7 mouse cellular contexts compared by ENCODE assay signal in the genomic region with DNA sequence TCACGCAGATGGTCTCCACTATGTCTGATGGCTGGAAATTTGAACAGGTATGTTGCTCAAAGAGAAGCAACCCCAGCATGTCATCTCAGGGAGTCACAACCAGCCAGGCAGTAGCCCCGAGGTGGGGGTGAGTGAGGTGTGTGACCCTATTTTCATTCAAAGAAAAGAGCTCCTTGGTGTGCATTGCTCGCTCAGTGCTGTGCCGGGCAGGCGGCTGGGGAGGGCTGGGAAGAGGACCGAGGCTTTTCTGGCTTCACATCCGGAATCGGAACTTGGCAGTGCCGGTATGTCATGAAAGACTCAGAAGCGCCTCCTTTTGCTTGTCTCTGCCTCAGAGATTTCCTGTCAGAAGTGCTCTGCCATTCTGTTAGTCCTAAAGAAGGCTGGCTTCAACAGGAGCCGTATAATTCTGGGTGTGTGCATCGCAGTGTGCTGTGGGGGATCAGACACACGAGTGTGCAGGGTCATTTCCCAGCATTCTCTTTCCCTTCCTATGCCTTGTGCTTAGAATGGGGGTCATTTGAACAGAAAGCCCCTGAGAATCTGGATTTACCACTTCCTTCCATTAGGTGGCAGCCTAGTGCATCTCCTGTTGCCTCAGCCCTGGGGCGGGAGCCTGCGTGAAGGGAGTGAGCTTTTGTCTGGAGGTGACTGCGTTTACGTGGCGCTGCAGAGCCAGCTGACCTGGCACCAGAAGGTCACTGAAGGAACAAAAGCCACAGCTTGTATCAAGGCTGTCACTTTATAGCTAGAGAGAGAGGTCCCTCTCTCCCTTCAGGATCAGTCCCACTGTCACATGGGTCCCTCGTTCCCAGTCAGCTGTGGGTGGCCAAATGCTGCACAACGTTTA. TPM values are rescaled to one million over a fixed set of nuclear protein-coding genes. Genes with fewer than 3 reads are reported as not detected.
A peak's percentile ranks its signal among the peaks of the same experiment; 100 is the strongest.
DNase-seq lines count a peak whose midpoint lies in the region; ATAC-seq lines count a peak whose summit lies in the region.

No protein-coding gene starts in this region.

- DNase-seq in WW6 (ENCODE audit: low read depth, low spot score): peak; percentile 85
- DNase-seq in cerebellum, adult 9-10 months: peak; percentile 88
- peak; percentile 70 to 88 for DNase-seq in frontal cortex, adult 2 months (ENCODE audit: extremely low spot score in 1 of 2, low spot score in 1 of 2)
- DNase-seq in hindbrain, embryonic 11.5 days (ENCODE audit: low spot score): peak; percentile 90
- peak; percentile 76 for DNase-seq in layer of hippocampus, adult 9-11 months
- peak; percentile 88 for DNase-seq in lung, postnatal 10 days
- peak; percentile 93 for DNase-seq in retina, embryonic 14.5 days (ENCODE audit: low spot score)

- 34% methylated on average over 20 of the region's 20 CpGs for WGBS in hindbrain, embryonic 11.5 days

- peak; percentile 65; the same call in 1 of the 2 replicates for ATAC-seq in hindbrain, embryonic 11.5 days (ENCODE audit: low FRiP score)

- peak overlapping the region; percentile 40; the same call in 1 of the 2 replicates for H3K27ac ChIP-seq in hindbrain, embryonic 11.5 days (ENCODE audit: low read depth, low read length)

- H3K9ac ChIP-seq in hindbrain, embryonic 11.5 days (ENCODE audit: low read depth, low read length): no peak overlapping the region

- H3K4me2 ChIP-seq in hindbrain, embryonic 11.5 days (replicated peaks; ENCODE audit: low read depth, low read length): 0 out of 2 replicates have a peak overlapping the region, but pooled peaks have one; percentile 4

- peaks cover 5% of the 10 kb centered on the region; the same call in 1 of the 2 replicates for H3K4me1 ChIP-seq in hindbrain, embryonic 11.5 days (replicated peaks; ENCODE audit: control insufficient read depth, insufficient read depth, low read length)

- H3K9me3 ChIP-seq in hindbrain, embryonic 11.5 days (ENCODE audit: control insufficient read depth, low read length): no peaks in the 10 kb centered on the region

- peaks cover 12% of the 10 kb centered on the region; the same call in 1 of the 2 replicates for H3K36me3 ChIP-seq in hindbrain, embryonic 11.5 days (ENCODE audit: control insufficient read depth, insufficient read depth, low read length)

- H3K4me3 ChIP-seq in hindbrain, embryonic 11.5 days (ENCODE audit: low read depth, low read length): no peak overlapping the region

- no peaks in the 10 kb centered on the region for H3K27me3 ChIP-seq in hindbrain, embryonic 11.5 days (ENCODE audit: control insufficient read depth, insufficient read depth, low read length)

RNA-seq across cellular contexts. Expression of gene Kctd2, which starts 7.8 kb away (rescaled TPM):
- 71.8 and 78.7 TPM in 2 replicates for polyA plus RNA-seq in frontal cortex, adult 2 months (2012; rRNA removed)
- 21.0 and 27.5 TPM in 2 replicates for polyA plus RNA-seq in hindbrain, embryonic 11.5 days (2014; fragmentation: Nextera tagmentation; extraction: Ambion mirVana)

RNA-seq across cellular contexts. Expression of gene Atp5h, which starts 7.9 kb away (rescaled TPM):
- polyA plus RNA-seq in frontal cortex, adult 2 months (2012; rRNA removed): 785 and 842 TPM in 2 replicates
- 899 and 905 TPM in 2 replicates for polyA plus RNA-seq in hindbrain, embryonic 11.5 days (2014; fragmentation: Nextera tagmentation; extraction: Ambion mirVana)

RNA-seq across cellular contexts. Expression of gene Trim80, which starts 12.6 kb away (rescaled TPM):
- polyA plus RNA-seq in frontal cortex, adult 2 months (2012; rRNA removed): 0.06 and 0.17 TPM in 2 replicates
- polyA plus RNA-seq in hindbrain, embryonic 11.5 days (2014; fragmentation: Nextera tagmentation; extraction: Ambion mirVana): not detected in 2 replicates

RNA-seq across cellular contexts. Expression of gene Mrpl58, which starts 24.2 kb away (rescaled TPM):
- polyA plus RNA-seq in frontal cortex, adult 2 months (2012; rRNA removed): 129 and 134 TPM in 2 replicates
- polyA plus RNA-seq in hindbrain, embryonic 11.5 days (2014; fragmentation: Nextera tagmentation; extraction: Ambion mirVana): 226 and 243 TPM in 2 replicates

RNA-seq across cellular contexts. Expression of gene Slc16a5, which starts 34.6 kb away (rescaled TPM):
- 0.06 TPM in 1 of 2 replicates, not detected in the other for polyA plus RNA-seq in frontal cortex, adult 2 months (2012; rRNA removed)
- polyA plus RNA-seq in hindbrain, embryonic 11.5 days (2014; fragmentation: Nextera tagmentation; extraction: Ambion mirVana): 0.11 TPM in 1 of 2 replicates, not detected in the other
